Mouse (Mus musculus) olfactory bulb, adult 2 months (tissue): ENCODE data around the gene Tex264. TPM values are rescaled to one million over a fixed set of nuclear protein-coding genes. Genes with fewer than 3 reads are reported as not detected.

Source experiments
- H3K27ac ChIP-seq: fragments of 200-500 bp; 2 replicates; pipeline ENCODE4 v1.5.1; 2012; ENCODE audit warnings: low read depth, low read length; ENCODE audit not compliant: insufficient read depth
- H3K4me1 ChIP-seq: fragments of 200-500 bp; 2 replicates; pipeline ENCODE4 v1.6.1; 2012; ENCODE audit warnings: low read length; ENCODE audit not compliant: control insufficient read depth, insufficient read depth
- H3K4me3 ChIP-seq: fragments of 200-500 bp; 2 replicates; pipeline ENCODE4 v1.5.1; 2012; ENCODE audit warnings: mild to moderate bottlenecking, low read depth, low read length, moderate library complexity; ENCODE audit not compliant: insufficient read depth
- CTCF ChIP-seq: fragments of 200-500 bp; IDR thresholded peaks from 2 replicates; pipeline ENCODE4 v1.5.1; 2012; ENCODE audit warnings: low read depth, mild to moderate bottlenecking, low read length, moderate library complexity; ENCODE audit not compliant: insufficient read depth
- POLR2A ChIP-seq: fragments of 200-500 bp; IDR thresholded peaks from 2 replicates; pipeline ENCODE4 v1.6.1; 2012; ENCODE audit warnings: mild to moderate bottlenecking, low read depth, low read length, moderate library complexity; ENCODE audit not compliant: insufficient read depth
- WGBS: fragments of 180-500 bp; shearing (Covaris S2); methylation state at CpG from one replicate; pipeline ENCODE4 v1.1.7; 2018; 5-methylcytosine and 5-hydroxymethylcytosine counted together
- polyA plus RNA-seq: library from polyadenylated mRNA; stranded (reverse); fragments of >200 nt; gene quantifications from 2 replicates; pipeline ENCODE4 v1.2.4, GENCODE M21; 2012; ENCODE audit warnings: low replicate concordance; ENCODE audit not compliant: missing spikeins, insufficient read depth, insufficient read length

Tex264 gene
- polyA plus RNA-seq: not detected in 2 replicates

DNA sequence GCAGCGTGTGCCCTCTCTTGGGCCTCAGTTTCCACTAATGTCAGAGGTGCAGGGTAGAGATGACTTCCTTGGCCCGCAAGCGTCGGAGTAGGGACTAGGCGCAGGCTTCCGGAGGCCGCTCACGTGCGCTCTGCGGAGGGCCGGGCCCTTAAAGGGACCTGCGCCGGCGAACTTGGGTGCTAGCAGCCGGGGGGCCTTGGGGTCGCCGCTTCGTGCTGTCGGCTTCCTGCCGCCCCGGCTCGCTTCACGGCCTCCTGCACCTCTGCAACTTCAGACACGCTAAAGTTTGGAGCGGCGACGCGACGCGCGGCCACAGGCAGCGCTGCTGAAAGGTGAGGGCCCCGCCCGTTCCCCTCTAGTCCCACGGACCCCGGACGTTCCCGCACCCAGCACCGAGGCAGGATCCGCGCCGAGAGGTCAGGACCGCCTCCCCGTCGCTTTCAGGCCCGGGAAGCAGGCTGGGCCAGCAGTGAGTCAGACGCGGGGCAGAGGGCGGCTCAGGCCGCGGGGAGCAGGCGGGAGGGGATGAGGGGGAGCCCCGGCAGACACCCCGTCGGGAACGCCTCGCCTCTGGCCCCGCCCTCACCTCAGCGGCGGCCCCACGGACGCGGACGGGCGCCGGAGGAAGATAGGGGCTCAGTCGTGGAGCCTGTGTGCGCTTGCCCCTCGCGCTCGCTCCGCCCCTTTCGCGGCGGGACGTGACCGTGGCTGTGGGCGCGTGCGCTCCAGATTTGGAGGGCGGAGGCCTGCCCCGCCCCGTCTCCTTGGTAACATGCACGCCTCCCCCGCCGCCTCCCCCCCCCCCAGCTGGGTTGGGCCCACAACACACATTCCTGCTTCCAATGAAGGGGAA is at the start of gene Tex264:
Gene Tex264, minus strand, starts transcription at position 679 of the 853 bp plus-strand sequence.
- under 1% methylated on average over 74 of the region's 86 CpGs for WGBS
- H3K4me3 ChIP-seq: peak within 1 kb of the TSS; percentile 94
- peak within 1 kb of the TSS; percentile 61 for H3K27ac ChIP-seq
- TF ChIP-seq POLR2A: peak; percentile 42; the same call in 1 of the 2 replicates
- no peak for TF ChIP-seq CTCF
- peaks cover 28% of the 10 kb centered on the region for H3K4me1 ChIP-seq

GRCm38 (mm10) chr9:106733690-106734089 is 48.0 kb upstream of the Tex264 start:
- TF ChIP-seq CTCF: no peak
- TF ChIP-seq POLR2A: no peak
- WGBS: 78% methylated on average over 2 of the region's 2 CpGs
- no peak overlapping the region for H3K27ac ChIP-seq
- no peak overlapping the region for H3K4me3 ChIP-seq
- H3K4me1 ChIP-seq: no peaks in the 10 kb centered on the region

- Histone ChIP-seq H3K27ac (no peak overlapping the region), H3K4me3 (no peak overlapping the region), H3K4me1 (no peaks in the 10 kb centered on the region)
- WGBS: 90% methylated on average over 2 of the region's 2 CpGs
- TF ChIP-seq POLR2A: no peak
- no peak for TF ChIP-seq CTCF
Observed at GRCm38 (mm10) chr9:106729416-106729815, 43.7 kb upstream of the Tex264 start.

DNA sequence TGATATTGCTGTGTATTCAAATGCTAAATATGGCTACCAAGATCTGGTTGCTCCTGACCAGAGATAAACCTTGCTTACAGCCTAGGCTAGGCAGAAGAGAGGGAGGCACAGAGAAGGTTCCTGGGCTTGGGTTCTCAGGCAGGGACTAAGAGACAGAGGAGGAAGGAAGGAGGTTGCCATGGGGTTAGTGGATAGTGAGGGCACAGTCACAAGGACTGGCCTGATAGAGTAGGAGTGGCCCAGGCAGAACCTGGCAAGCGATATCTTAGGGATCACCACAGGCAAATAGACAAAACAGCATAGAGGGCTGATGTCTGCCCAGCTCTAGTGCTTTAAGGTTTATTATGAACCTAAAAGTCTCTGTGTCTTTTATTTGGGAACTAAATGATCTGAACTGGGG is 41.2 kb upstream of the Tex264 start:
- WGBS: 80% methylated on average over 1 of the region's 1 CpGs
- Histone ChIP-seq H3K4me1 (no peaks in the 10 kb centered on the region), H3K27ac (no peak overlapping the region), H3K4me3 (no peak overlapping the region)
- no peak for TF ChIP-seq POLR2A
- no peak for TF ChIP-seq CTCF

GRCm38 (mm10) chr9:106725435-106725834 is 39.7 kb upstream of the Tex264 start:
- no peak overlapping the region for H3K27ac ChIP-seq
- H3K4me1 ChIP-seq: no peaks in the 10 kb centered on the region
- H3K4me3 ChIP-seq: no peak overlapping the region
- 96% methylated on average over 2 of the region's 2 CpGs for WGBS
- TF ChIP-seq POLR2A (no peak), CTCF (no peak)

DNA sequence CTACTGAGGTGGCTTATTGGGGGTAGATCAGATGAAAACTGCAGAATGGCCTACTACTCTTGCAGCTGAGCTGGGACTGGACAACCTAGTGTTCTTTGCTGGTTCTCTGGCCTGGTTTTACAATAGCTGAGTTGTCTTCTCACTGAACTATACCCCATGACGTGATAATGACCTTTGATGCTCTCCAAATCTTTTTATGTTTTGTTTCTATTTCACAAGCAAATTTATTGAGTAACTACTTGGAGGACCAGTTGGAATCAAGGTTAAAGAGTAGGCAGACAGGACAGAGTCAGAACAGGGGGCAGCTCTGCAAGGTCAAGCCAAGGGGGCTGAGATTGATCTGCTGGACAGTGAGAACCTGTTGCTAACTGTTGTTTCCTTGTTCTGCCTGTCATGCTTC is 39.1 kb upstream of the Tex264 start:
- TF ChIP-seq CTCF (no peak), POLR2A (no peak)
- no peak overlapping the region for H3K4me3 ChIP-seq
- WGBS: 83% methylated on average over 1 of the region's 1 CpGs
- no peak overlapping the region for H3K27ac ChIP-seq
- no peaks in the 10 kb centered on the region for H3K4me1 ChIP-seq

DNA sequence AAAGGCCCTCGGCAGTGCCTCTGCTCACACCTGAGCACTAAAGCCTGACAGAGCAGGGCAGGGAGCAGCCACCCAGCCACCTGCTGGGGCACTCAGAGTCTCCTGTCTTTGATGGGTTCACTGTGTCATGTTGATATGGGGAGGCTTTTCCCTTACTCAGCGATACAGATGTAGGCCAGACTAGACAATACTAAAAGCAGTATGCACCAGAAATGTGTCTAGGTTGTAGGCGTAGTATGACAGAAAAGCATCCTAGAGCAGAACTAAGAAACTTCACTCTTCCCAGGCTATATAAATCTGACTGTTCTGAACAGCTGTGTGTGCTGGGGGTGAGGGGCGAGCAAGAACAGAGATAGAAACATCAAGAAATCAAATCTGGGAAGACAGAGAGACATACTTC is 31.0 kb upstream of the Tex264 start:
- WGBS: 93% methylated on average over 4 of the region's 4 CpGs
- Histone ChIP-seq H3K27ac (no peak overlapping the region), H3K4me3 (no peak overlapping the region), H3K4me1 (no peaks in the 10 kb centered on the region)
- TF ChIP-seq CTCF (no peak), POLR2A (no peak)

DNA sequence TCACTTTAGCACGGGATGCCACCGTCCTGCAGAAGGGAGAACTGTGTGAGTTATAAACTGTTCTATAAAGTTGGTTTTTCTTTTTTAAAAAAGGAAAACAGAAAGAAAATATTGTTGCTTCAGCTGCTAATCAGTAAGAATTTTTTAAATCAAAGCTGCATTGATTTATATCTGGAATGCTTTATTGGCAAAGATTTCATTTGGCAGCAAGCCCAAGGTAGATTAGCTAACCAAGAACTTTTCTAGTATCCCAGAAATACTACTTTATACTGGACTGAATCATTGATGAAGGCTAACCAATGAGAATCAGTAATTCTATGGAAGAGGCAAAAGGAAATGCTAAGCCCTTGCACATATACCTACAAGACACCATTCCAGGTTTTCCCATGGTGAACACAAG is 30.5 kb upstream of the Tex264 start:
- no peak for TF ChIP-seq CTCF
- TF ChIP-seq POLR2A: no peak
- Histone ChIP-seq H3K27ac (no peak overlapping the region), H3K4me1 (no peaks in the 10 kb centered on the region), H3K4me3 (no peak overlapping the region)
- WGBS: 97% methylated on average over 2 of the region's 2 CpGs

- no peak overlapping the region for H3K4me3 ChIP-seq
- TF ChIP-seq CTCF (no peak), POLR2A (no peak)
- WGBS: 98% methylated on average over 2 of the region's 2 CpGs
- H3K27ac ChIP-seq: no peak overlapping the region
- no peaks in the 10 kb centered on the region for H3K4me1 ChIP-seq
Observed at GRCm38 (mm10) chr9:106712470-106712869, 26.7 kb upstream of the Tex264 start.
